Mouse (Mus musculus): Measurements from ENCODE around the gene Prune1. TPM values are rescaled to one million over a fixed set of nuclear protein-coding genes. Genes with fewer than 3 reads are reported as not detected.

The Prune1 gene
- polyA plus RNA-seq (2016; fragmentation: Nextera tagmentation; extraction: Ambion mirVana), result 33.1 and 35.7 TPM in 2 replicates

- Histone ChIP-seq H3K36me3 (no peaks in the 10 kb centered on the region), H3K4me2 (replicated peaks) (peak within 1 kb of the TSS; percentile 76), H3K4me1 (peaks cover 20% of the 10 kb centered on the region), H3K27me3 (no peaks in the 10 kb centered on the region), H3K9me3 (no peaks in the 10 kb centered on the region), H3K9ac (replicated peaks) (peak within 1 kb of the TSS; percentile 77), H3K4me3 (peak within 1 kb of the TSS; percentile 66), H3K27ac (replicated peaks) (peak within 1 kb of the TSS; percentile 96)
- ATAC-seq (ENCODE audit: low FRiP score, low read depth), result peak; percentile 87
- under 1% methylated on average over 52 of the region's 53 CpGs for whole genome bisulfite sequencing
Observed at GRCm38 (mm10) chr3:95281216-95282126, at the start of gene Prune1, which contains the start of gene Mindy1. Prune1 (minus strand) TSS chr3:95282076. Mindy1 (plus strand) TSS chr3:95281345.

DNA sequence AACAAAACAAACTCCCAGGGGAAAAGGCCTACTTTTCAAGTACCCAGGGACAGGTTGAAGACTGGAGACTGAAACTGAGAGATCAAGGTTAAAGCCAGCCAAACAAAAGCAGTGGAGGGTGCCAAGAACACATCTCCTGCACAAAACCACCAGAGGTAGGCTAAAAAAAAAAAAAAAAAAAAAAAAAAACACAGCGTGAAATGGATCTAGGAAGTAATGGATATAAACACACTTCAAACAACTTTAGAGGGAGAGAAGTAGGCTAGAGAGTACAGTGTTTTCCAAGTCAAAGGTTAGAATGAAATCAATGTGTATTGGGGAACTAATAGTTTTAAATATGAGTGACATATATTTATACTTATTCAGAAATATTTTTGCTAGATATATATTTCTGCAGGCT, 49.7 kb upstream of the Prune1 start:
- Histone ChIP-seq H3K36me3 (peaks cover 80% of the 10 kb centered on the region), H3K9me3 (no peaks in the 10 kb centered on the region)

DNA sequence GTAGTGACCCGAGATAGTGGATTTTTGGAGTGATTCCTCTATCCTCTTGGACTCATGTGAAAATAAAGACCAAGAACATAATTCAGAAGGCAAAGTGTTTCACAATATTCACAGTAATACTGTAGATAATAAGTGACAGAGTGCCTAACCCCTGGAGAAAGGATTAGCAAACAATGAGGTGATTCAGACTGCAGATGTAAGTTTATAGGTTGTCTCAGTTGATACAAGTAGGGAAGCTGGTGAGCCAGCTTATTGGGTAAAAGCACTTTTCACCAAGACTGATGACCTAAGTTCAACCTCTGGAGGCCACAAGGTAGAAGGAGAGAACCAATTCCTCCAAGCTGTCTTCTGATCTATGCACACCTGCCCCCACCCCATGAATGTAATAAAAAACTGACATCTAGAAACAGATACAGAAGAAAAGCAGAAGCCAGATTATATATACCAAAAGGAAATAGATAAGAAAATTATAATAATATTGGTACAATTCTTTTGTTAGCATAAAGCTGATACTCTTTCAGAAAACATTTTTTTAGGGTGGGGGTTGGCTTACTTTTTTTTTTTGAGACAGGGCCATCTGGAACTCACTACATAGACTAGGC, 47.0 kb upstream of the Prune1 start:
- no peaks in the 10 kb centered on the region for H3K4me1 ChIP-seq
- H3K4me2 ChIP-seq (replicated peaks), result no peak overlapping the region
- no peaks in the 10 kb centered on the region for H3K27me3 ChIP-seq
- H3K36me3 ChIP-seq, result peaks cover 85% of the 10 kb centered on the region
- 88% methylated on average over 1 of the region's 1 CpGs for WGBS
- H3K9ac ChIP-seq (replicated peaks), result no peak overlapping the region
- H3K4me3 ChIP-seq, result no peak overlapping the region
- no peak for ATAC-seq (ENCODE audit: low FRiP score, low read depth)
- H3K9me3 ChIP-seq, result no peaks in the 10 kb centered on the region
- H3K27ac ChIP-seq (replicated peaks), result no peak overlapping the region

More for the DNA sequence above, 49.7 kb upstream of the Prune1 start:
- H3K27me3 ChIP-seq, result no peaks in the 10 kb centered on the region
- no peak overlapping the region for H3K9ac ChIP-seq (replicated peaks)
- no peaks in the 10 kb centered on the region for H3K4me1 ChIP-seq
- no peak overlapping the region for H3K4me3 ChIP-seq
- WGBS, result 86% methylated on average over 1 of the region's 1 CpGs
- no peak overlapping the region for H3K4me2 ChIP-seq (replicated peaks)
- no peak overlapping the region for H3K27ac ChIP-seq (replicated peaks)
- no peak for ATAC-seq (ENCODE audit: low FRiP score, low read depth)

DNA sequence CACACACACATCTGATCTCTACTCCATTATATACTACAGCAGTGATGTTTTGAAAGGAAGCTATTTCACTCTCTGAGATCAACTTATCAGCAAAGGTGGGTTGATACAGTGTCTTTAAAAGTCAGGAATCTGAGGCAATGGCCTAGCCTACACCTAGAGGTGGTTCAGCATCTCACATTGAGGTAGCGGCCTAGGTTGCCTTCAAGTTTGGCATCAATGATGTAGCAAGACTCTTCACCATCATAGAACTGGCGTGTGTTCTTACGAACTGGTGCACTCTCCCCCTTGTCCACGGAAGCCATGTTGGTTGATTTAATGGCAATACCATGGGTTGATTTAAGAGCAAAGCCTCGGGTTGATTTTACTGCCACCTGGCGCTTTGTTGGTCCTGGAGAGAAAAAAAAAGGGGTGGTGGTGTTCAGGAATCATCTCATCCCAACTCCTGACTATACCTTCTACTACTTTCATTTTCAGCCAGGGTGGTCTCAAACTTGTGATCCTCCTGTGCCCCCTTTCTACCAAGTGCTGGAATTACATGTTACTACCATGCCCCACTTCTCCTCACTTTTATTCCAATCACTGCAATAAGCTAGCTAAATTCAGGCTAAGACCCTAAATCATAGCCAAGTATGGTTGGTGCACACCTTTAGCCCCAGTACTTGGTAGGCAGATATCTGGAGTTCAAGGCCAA, 42.7 kb upstream of the Prune1 start:
- no peak overlapping the region for H3K9ac ChIP-seq (replicated peaks)
- H3K4me1 ChIP-seq, result peaks cover 3% of the 10 kb centered on the region; the same call in 1 of the 2 replicates
- ATAC-seq (ENCODE audit: low FRiP score, low read depth), result no peak
- 96% methylated on average over 6 of the region's 6 CpGs for WGBS
- peaks cover 92% of the 10 kb centered on the region for H3K36me3 ChIP-seq
- no peak overlapping the region for H3K4me2 ChIP-seq (replicated peaks)
- H3K9me3 ChIP-seq, result no peaks in the 10 kb centered on the region
- no peak overlapping the region for H3K27ac ChIP-seq (replicated peaks)
- no peak overlapping the region for H3K4me3 ChIP-seq
- no peaks in the 10 kb centered on the region for H3K27me3 ChIP-seq

GRCm38 (mm10) chr3:95323429-95323828, 41.6 kb upstream of the Prune1 start:
- Histone ChIP-seq H3K36me3 (peaks cover 85% of the 10 kb centered on the region), H3K27me3 (no peaks in the 10 kb centered on the region), H3K9me3 (no peaks in the 10 kb centered on the region), H3K4me1 (peaks cover 11% of the 10 kb centered on the region; the same call in 1 of the 2 replicates), H3K4me3 (no peak overlapping the region), H3K9ac (replicated peaks) (no peak overlapping the region), H3K27ac (replicated peaks) (no peak overlapping the region), H3K4me2 (replicated peaks) (no peak overlapping the region)
- 95% methylated on average over 3 of the region's 3 CpGs for WGBS
- ATAC-seq (ENCODE audit: low FRiP score, low read depth), result no peak

GRCm38 (mm10) chr3:95319701-95320625, 38.1 kb upstream of the Prune1 start:
- Histone ChIP-seq H3K36me3 (peaks cover 51% of the 10 kb centered on the region), H3K9me3 (no peaks in the 10 kb centered on the region), H3K4me2 (replicated peaks) (no peak overlapping the region), H3K27ac (replicated peaks) (no peak overlapping the region), H3K4me1 (peaks cover 32% of the 10 kb centered on the region), H3K4me3 (no peak overlapping the region), H3K9ac (replicated peaks) (no peak overlapping the region), H3K27me3 (no peaks in the 10 kb centered on the region)
- 78% methylated on average over 12 of the region's 12 CpGs for WGBS
- ATAC-seq (ENCODE audit: low FRiP score, low read depth), result no peak

- peaks cover 43% of the 10 kb centered on the region for H3K36me3 ChIP-seq
- H3K4me3 ChIP-seq, result no peak overlapping the region
- H3K27me3 ChIP-seq, result no peaks in the 10 kb centered on the region
- H3K4me2 ChIP-seq (replicated peaks), result no peak overlapping the region
- no peak for ATAC-seq (ENCODE audit: low FRiP score, low read depth)
- H3K27ac ChIP-seq (replicated peaks), result no peak overlapping the region
- H3K4me1 ChIP-seq, result peaks cover 38% of the 10 kb centered on the region
- 80% methylated on average over 2 of the region's 2 CpGs for WGBS
- no peak overlapping the region for H3K9ac ChIP-seq (replicated peaks)
- no peaks in the 10 kb centered on the region for H3K9me3 ChIP-seq
Observed at GRCm38 (mm10) chr3:95319110-95319509, 37.2 kb upstream of the Prune1 start.

- H3K4me2 ChIP-seq (replicated peaks), result no peak overlapping the region
- 39% methylated on average over 6 of the region's 6 CpGs for WGBS
- no peak for ATAC-seq (ENCODE audit: low FRiP score, low read depth)
- H3K9me3 ChIP-seq, result no peaks in the 10 kb centered on the region
- no peak overlapping the region for H3K4me3 ChIP-seq
- no peaks in the 10 kb centered on the region; the same call in 1 of the 2 replicates for H3K27me3 ChIP-seq
- H3K9ac ChIP-seq (replicated peaks), result no peak overlapping the region
- H3K27ac ChIP-seq (replicated peaks), result no peak overlapping the region
- H3K36me3 ChIP-seq, result peaks cover 37% of the 10 kb centered on the region
- peaks cover 39% of the 10 kb centered on the region for H3K4me1 ChIP-seq
Observed at GRCm38 (mm10) chr3:95318548-95318947, 36.7 kb upstream of the Prune1 start.

GRCm38 (mm10) chr3:95317414-95318080, 35.7 kb upstream of the Prune1 start:
- no peak overlapping the region for H3K9ac ChIP-seq (replicated peaks)
- no peak overlapping the region for H3K4me3 ChIP-seq
- peaks cover 27% of the 10 kb centered on the region for H3K36me3 ChIP-seq
- no peaks in the 10 kb centered on the region for H3K9me3 ChIP-seq
- WGBS, result 24% methylated on average over 12 of the region's 12 CpGs
- H3K4me2 ChIP-seq (replicated peaks), result no peak overlapping the region
- H3K4me1 ChIP-seq, result peaks cover 39% of the 10 kb centered on the region
- no peak for ATAC-seq (ENCODE audit: low FRiP score, low read depth)
- no peaks in the 10 kb centered on the region; the same call in 1 of the 2 replicates for H3K27me3 ChIP-seq
- no peak overlapping the region for H3K27ac ChIP-seq (replicated peaks)

- Histone ChIP-seq H3K9me3 (no peaks in the 10 kb centered on the region), H3K4me2 (replicated peaks) (peak overlapping the region; percentile 68), H3K27ac (replicated peaks) (peak overlapping the region; percentile 92), H3K4me3 (peak overlapping the region; percentile 80), H3K36me3 (peaks cover 12% of the 10 kb centered on the region), H3K4me1 (peaks cover 39% of the 10 kb centered on the region), H3K27me3 (no peaks in the 10 kb centered on the region; the same call in 1 of the 2 replicates), H3K9ac (replicated peaks) (peak overlapping the region; percentile 96)
- no peak for ATAC-seq (ENCODE audit: low FRiP score, low read depth)
- WGBS, result 14% methylated on average over 9 of the region's 9 CpGs
Observed at GRCm38 (mm10) chr3:95315844-95316550, 34.1 kb upstream of the Prune1 start.
